8 mouse cellular contexts compared by ENCODE assay signal in the genomic region with DNA sequence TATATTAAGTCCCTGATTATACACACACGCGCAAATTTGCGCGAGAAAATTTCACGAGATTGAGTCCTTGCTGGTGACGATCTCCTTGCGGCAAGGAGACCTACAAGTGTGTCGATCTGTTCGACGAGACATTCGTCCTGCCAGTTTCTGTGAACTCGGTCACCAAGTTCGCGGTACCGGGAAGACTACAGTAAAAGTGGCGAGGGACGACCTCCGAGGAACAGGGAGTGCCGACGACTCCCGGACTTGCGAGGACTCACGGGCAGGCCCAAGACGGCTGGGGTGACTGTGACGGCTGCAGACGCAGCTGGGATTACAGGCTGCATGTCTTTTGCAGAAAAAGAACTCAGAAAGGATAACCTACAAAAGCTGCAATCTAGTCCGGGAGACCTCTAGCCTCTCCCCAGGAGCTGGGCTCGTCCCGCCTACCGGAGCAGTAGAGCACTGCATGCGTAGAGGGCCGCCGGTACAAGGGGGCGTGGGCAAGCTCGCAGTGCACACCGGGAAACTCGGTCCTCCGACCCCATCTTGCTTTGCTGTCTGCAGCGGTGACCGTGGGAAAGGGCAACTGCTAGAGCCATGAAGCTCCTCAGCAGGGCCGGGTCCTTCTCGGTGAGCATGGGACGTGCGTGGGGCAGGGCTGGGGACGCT. TPM values are rescaled to one million over a fixed set of nuclear protein-coding genes. Genes with fewer than 3 reads are reported as not detected.
DNase-seq lines count a peak whose midpoint lies in the region; ATAC-seq and TF ChIP-seq lines count a peak whose summit lies in the region.

A gene (plus strand): TSS at position 466 of the 651 bp plus-strand sequence.

- H3K4me3 ChIP-seq in E14TG2a.4 (replicated peaks; ENCODE audit: low read length) = peak within 1 kb of the TSS; percentile 95
- peak within 1 kb of the TSS; percentile 96 for H3K4me3 ChIP-seq in forebrain, embryonic 13.5 days
- peak within 1 kb of the TSS; percentile 96 for H3K4me3 ChIP-seq in liver, postnatal 0 days (ENCODE audit: low read depth, low read length)
- peak within 1 kb of the TSS; percentile 99 for H3K4me3 ChIP-seq in neural tube, embryonic 14.5 days (ENCODE audit: low read depth, low read length)

- peak; percentile 100 for ATAC-seq in forebrain, embryonic 13.5 days
- peak; percentile 99 for ATAC-seq in liver, postnatal 0 days
- peak; percentile 100 for ATAC-seq in neural tube, embryonic 14.5 days (ENCODE audit: low read depth)

- H3K9ac ChIP-seq in forebrain, embryonic 13.5 days = peak within 1 kb of the TSS; percentile 96
- H3K9ac ChIP-seq in liver, postnatal 0 days (replicated peaks) = peak within 1 kb of the TSS; percentile 98
- H3K9ac ChIP-seq in neural tube, embryonic 14.5 days (replicated peaks; ENCODE audit: low read depth, low read length) = peak within 1 kb of the TSS; percentile 94

- peak; percentile 26 for TF ChIP-seq CTCF in E14TG2a.4 (conservative IDR thresholded peaks at IDR 0.05; ENCODE audit: low read length)
- TF ChIP-seq CTCF in liver, postnatal 0 days (IDR thresholded peaks at IDR 0.05; ENCODE audit: low read depth) = peak; percentile 79

- peak; percentile 86 for DNase-seq in c-Kit-positive CD71-positive TER-119-positive erythroid progenitor cells, embryonic 14.5 days (ENCODE audit: low spot score)
- DNase-seq in heart, postnatal 10 days = peak; percentile 91
- DNase-seq in large intestine, adult 2 months (ENCODE audit: low read depth, low spot score) = peak; percentile 64
- DNase-seq in liver, postnatal 0 days = peak; percentile 93
- DNase-seq in testis, postnatal 10 days (ENCODE audit: low spot score) = peak; percentile 91

- peaks cover 27% of the 10 kb centered on the region for H3K36me3 ChIP-seq in E14TG2a.4 (ENCODE audit: insufficient read depth, low read length)
- peaks cover 20% of the 10 kb centered on the region for H3K36me3 ChIP-seq in forebrain, embryonic 13.5 days (ENCODE audit: poor library complexity, severe bottlenecking)
- H3K36me3 ChIP-seq in liver, postnatal 0 days (replicated peaks; ENCODE audit: insufficient read depth, low read length) = peaks cover 21% of the 10 kb centered on the region
- H3K36me3 ChIP-seq in neural tube, embryonic 14.5 days (ENCODE audit: control insufficient read depth, insufficient read depth, low read length) = peaks cover 18% of the 10 kb centered on the region

- H3K27ac ChIP-seq in forebrain, embryonic 13.5 days = peak within 1 kb of the TSS; percentile 86
- peak within 1 kb of the TSS; percentile 97 for H3K27ac ChIP-seq in liver, postnatal 0 days (ENCODE audit: low read depth)
- H3K27ac ChIP-seq in neural tube, embryonic 14.5 days (ENCODE audit: low read depth, low read length) = peak within 1 kb of the TSS; percentile 89

- WGBS in forebrain, embryonic 13.5 days = under 1% methylated on average over 45 of the region's 45 CpGs
- whole genome bisulfite sequencing in large intestine, adult 2 months = under 1% methylated on average over 45 of the region's 45 CpGs
- WGBS in liver, postnatal 0 days (ENCODE audit: insufficient replicate concordance) = 1% methylated on average over 45 of the region's 45 CpGs
- under 1% methylated on average over 45 of the region's 45 CpGs for WGBS in neural tube, embryonic 14.5 days

- no peaks in the 10 kb centered on the region for H3K27me3 ChIP-seq in E14TG2a.4 (ENCODE audit: insufficient read depth, low read length)
- H3K27me3 ChIP-seq in forebrain, embryonic 13.5 days = no peaks in the 10 kb centered on the region
- no peaks in the 10 kb centered on the region for H3K27me3 ChIP-seq in liver, postnatal 0 days (ENCODE audit: insufficient read depth, low read length)
- H3K27me3 ChIP-seq in neural tube, embryonic 14.5 days (ENCODE audit: control insufficient read depth, insufficient read depth, low read length) = no peaks in the 10 kb centered on the region

- no peak for TF ChIP-seq EP300 in liver, postnatal 0 days (IDR thresholded peaks at IDR 0.05; ENCODE audit: low read depth)

- H3K4me1 ChIP-seq in E14TG2a.4 (replicated peaks; ENCODE audit: low read depth, low read length) = peaks cover 18% of the 10 kb centered on the region
- peaks cover 24% of the 10 kb centered on the region for H3K4me1 ChIP-seq in forebrain, embryonic 13.5 days
- H3K4me1 ChIP-seq in liver, postnatal 0 days (ENCODE audit: insufficient read depth) = 0 out of 2 replicates have a peak, but pooled peaks cover 5% of the 10 kb centered on the region
- H3K4me1 ChIP-seq in neural tube, embryonic 14.5 days (ENCODE audit: control insufficient read depth, insufficient read depth, low read length) = peaks cover 9% of the 10 kb centered on the region

- H3K4me2 ChIP-seq in forebrain, embryonic 13.5 days = peak within 1 kb of the TSS; percentile 83
- H3K4me2 ChIP-seq in liver, postnatal 0 days (ENCODE audit: low read depth, low read length) = peak within 1 kb of the TSS; percentile 88
- H3K4me2 ChIP-seq in neural tube, embryonic 14.5 days (ENCODE audit: low read depth, low read length) = peak within 1 kb of the TSS; percentile 71

- no peaks in the 10 kb centered on the region for H3K9me3 ChIP-seq in E14TG2a.4 (ENCODE audit: low read length)
- H3K9me3 ChIP-seq in forebrain, embryonic 13.5 days (replicated peaks) = no peaks in the 10 kb centered on the region
- no peaks in the 10 kb centered on the region for H3K9me3 ChIP-seq in liver, postnatal 0 days (ENCODE audit: low read length)
- H3K9me3 ChIP-seq in neural tube, embryonic 14.5 days (ENCODE audit: control insufficient read depth, low read length) = no peaks in the 10 kb centered on the region

- intact Hi-C loops in heart, postnatal 10 days (cut with DNase I) = loop anchor here (5.0 to 10.0 kb wide), 4 partner anchors 190 to 510 kb away; a partner anchor contains a TSS

RNA-seq across cellular contexts. Expression of the gene that starts here (rescaled TPM):
- polyA plus RNA-seq in forebrain, embryonic 13.5 days (2015; fragmentation: Nextera tagmentation; extraction: Ambion mirVana) = 209 and 210 TPM in 2 replicates
- 100 to 1,000 TPM; 945 to 970 TPM for total RNA-seq in heart, postnatal 10 days (2021)
- polyA plus RNA-seq in large intestine, adult 2 months (2012; rRNA removed) = 166 and 189 TPM in 2 replicates
- 152 and 155 TPM in 2 replicates for polyA plus RNA-seq in liver, postnatal 0 days (2015; fragmentation: Nextera tagmentation; extraction: Ambion mirVana)
- polyA plus RNA-seq in neural tube, embryonic 14.5 days (2014; fragmentation: Nextera tagmentation; extraction: Ambion mirVana) = 257 and 264 TPM in 2 replicates

Comparison
In these comparisons a context has a peak if more than half of its experiments do, and no peak if none do; other contexts are left out.
1. Peak in every context shown above with its lines: DNase-seq, ATAC-seq, H3K4me3 ChIP-seq and H3K27ac ChIP-seq.